Mouse (Mus musculus): ENCODE data around the gene Setd5.
A peak's percentile ranks its signal among the peaks of the same experiment; 100 is the strongest.

Setd5 gene

GRCm38 (mm10) chr6:113141389-113142094 is 64.4 kb downstream of the Setd5 start:
- DNase-seq = no peak

- no peak for DNase-seq
Measured at GRCm38 (mm10) chr6:113144764-113145163, 67.6 kb downstream of the Setd5 start.

- DNase-seq = no peak
Measured at GRCm38 (mm10) chr6:113145249-113145648, 68.1 kb downstream of the Setd5 start.

GRCm38 (mm10) chr6:113154071-113154470 is 76.9 kb downstream of the Setd5 start:
- DNase-seq = no peak

GRCm38 (mm10) chr6:113154886-113155285 is 77.7 kb downstream of the Setd5 start:
- no peak for DNase-seq

- no peak for DNase-seq
Measured at GRCm38 (mm10) chr6:113156064-113156463, 78.9 kb downstream of the Setd5 start.

- DNase-seq = no peak
Measured at GRCm38 (mm10) chr6:113160106-113160505, 82.9 kb downstream of the Setd5 start.

GRCm38 (mm10) chr6:113161982-113162381 is 84.8 kb downstream of the Setd5 start:
- DNase-seq = peak; percentile 51 to 67

- no peak for DNase-seq
Measured at GRCm38 (mm10) chr6:113163513-113163912, 86.3 kb downstream of the Setd5 start.

- peak; percentile 70 to 74 for DNase-seq
Measured at GRCm38 (mm10) chr6:113166661-113167251, 89.6 kb downstream of the Setd5 start.

GRCm38 (mm10) chr6:113168316-113168975 is 91.3 kb downstream of the Setd5 start:
- no peak for DNase-seq

GRCm38 (mm10) chr6:113169852-113170251 is 92.7 kb downstream of the Setd5 start:
- peak in 1 of 2 experiments; percentile 28 for DNase-seq

GRCm38 (mm10) chr6:113170651-113171050 is 93.5 kb downstream of the Setd5 start:
- no peak for DNase-seq

GRCm38 (mm10) chr6:113172011-113172410 is 94.8 kb downstream of the Setd5 start:
- DNase-seq = no peak

- peak; percentile 69 to 82 for DNase-seq
Measured at GRCm38 (mm10) chr6:113172568-113172967, 95.4 kb downstream of the Setd5 start.

- DNase-seq = no peak
Measured at GRCm38 (mm10) chr6:113175469-113175868, 98.3 kb downstream of the Setd5 start.

- DNase-seq = no peak
Measured at GRCm38 (mm10) chr6:113176613-113177012, 99.4 kb downstream of the Setd5 start.

- DNase-seq = peak; percentile 50 to 57
Measured at GRCm38 (mm10) chr6:113178286-113179194, 101.4 kb downstream of the Setd5 start.

- DNase-seq = no peak
Measured at GRCm38 (mm10) chr6:113179195-113179733, 102.1 kb downstream of the Setd5 start.

- no peak for DNase-seq
Measured at GRCm38 (mm10) chr6:113184163-113184562, 107.0 kb downstream of the Setd5 start.

GRCm38 (mm10) chr6:113184866-113185525 is 107.8 kb downstream of the Setd5 start:
- DNase-seq = no peak

Data from cerebellum, postnatal 14 days (tissue).